Mouse (Mus musculus) limb, embryonic 14.5 days (tissue): ENCODE results near the gene Pkhd1. TPM values are rescaled to one million over a fixed set of nuclear protein-coding genes. Genes with fewer than 3 reads are reported as not detected.
A peak's percentile ranks its signal among the peaks of the same experiment; 100 is the strongest.

Source experiments
- ATAC-seq: fragments of 200-750 bp; cut with Nextera tagmentation; 2 replicates; pipeline ENCODE4 v1.8.0; 2017; ENCODE audit warnings: low read depth, moderate number of reproducible peaks, moderate TSS enrichment; ENCODE audit not compliant: low FRiP score
- DNase-seq: peaks from one replicate; pipeline ENCODE4 v3.0.0-alpha.2; 2015; ENCODE audit warnings: low spot score
- H3K27ac ChIP-seq: fragments of 300-500 bp; sonication (generic); replicated peaks from 2 replicates; pipeline ENCODE4 v1.5.1; 2014; ENCODE audit warnings: low read depth, mild to moderate bottlenecking, low read length, moderate library complexity, mixed read lengths
- H3K27me3 ChIP-seq: fragments of 300-500 bp; sonication (generic); 2 replicates; pipeline ENCODE4 v1.6.1; 2014; ENCODE audit warnings: low read length, mixed read lengths; ENCODE audit not compliant: control insufficient read depth, insufficient read depth
- H3K36me3 ChIP-seq: fragments of 300-500 bp; sonication (generic); 2 replicates; pipeline ENCODE4 v1.6.1; 2014; ENCODE audit warnings: mild to moderate bottlenecking, low read length, moderate library complexity, mixed read lengths; ENCODE audit not compliant: control insufficient read depth, insufficient read depth
- H3K4me1 ChIP-seq: fragments of 300-500 bp; sonication (generic); 2 replicates; pipeline ENCODE4 v1.6.1; 2014; ENCODE audit warnings: antibody characterized with exemption, low read length, mixed read lengths; ENCODE audit not compliant: control insufficient read depth, insufficient read depth
- H3K4me2 ChIP-seq: fragments of 300-500 bp; sonication (generic); replicated peaks from 2 replicates; pipeline ENCODE4 v1.6.1; 2014; ENCODE audit warnings: low read depth, mild to moderate bottlenecking, low read length, moderate library complexity; ENCODE audit not compliant: severe bottlenecking
- H3K4me3 ChIP-seq: fragments of 300-500 bp; sonication (generic); replicated peaks from 2 replicates; pipeline ENCODE4 v1.5.1; 2014; ENCODE audit warnings: low read length
- H3K9ac ChIP-seq: fragments of 300-500 bp; sonication (generic); 2 replicates; pipeline ENCODE4 v1.6.1; 2014; ENCODE audit warnings: mild to moderate bottlenecking, low read depth, low read length, moderate library complexity; ENCODE audit not compliant: severe bottlenecking
- H3K9me3 ChIP-seq: fragments of 300-500 bp; sonication (generic); 2 replicates; pipeline ENCODE4 v1.6.1; 2016; ENCODE audit warnings: low read length; ENCODE audit not compliant: control insufficient read depth
- POLR2A ChIP-seq: fragments of 200-500 bp; IDR thresholded peaks from 2 replicates; pipeline ENCODE4 v1.8.0; 2012; ENCODE audit warnings: inconsistent platforms, mild to moderate bottlenecking, moderate library complexity, borderline replicate concordance; ENCODE audit not compliant: insufficient read depth, insufficient read length; ENCODE audit errors: extremely low read depth
- WGBS: fragments of 180-500 bp; shearing (Covaris S2); extraction: QIAGEN DNeasy Blood & Tissue Kit; methylation state at CpG from one replicate; pipeline ENCODE4 v1.1.7; 2014; 5-methylcytosine and 5-hydroxymethylcytosine counted together
- polyA plus RNA-seq, 2 experiments: library from polyadenylated mRNA; depleted of rRNA in 1 of 2; stranded (reverse) in 1 of 2; unstranded in 1 of 2; fragments of >200 nt; fragmentation: Nextera tagmentation in 1 of 2; extraction: Ambion mirVana in 1 of 2; gene quantifications; 2 replicates each; pipeline versions ENCODE4 v1.2.1 to v1.2.3; 2012 to 2014

Pkhd1 gene
- polyA plus RNA-seq, 2 experiments = 0.25 to 0.32 TPM

- DNase-seq (no peak), ATAC-seq (no peak)
- no peak overlapping the region for H3K4me2 ChIP-seq
- H3K9me3 ChIP-seq = no peaks in the 10 kb centered on the region
- H3K4me3 ChIP-seq = no peak overlapping the region
- peaks cover 3% of the 10 kb centered on the region; the same call in 1 of the 2 replicates for H3K4me1 ChIP-seq
- H3K36me3 ChIP-seq = no peaks in the 10 kb centered on the region
- no peak overlapping the region for H3K9ac ChIP-seq
- no peak overlapping the region for H3K27ac ChIP-seq
- H3K27me3 ChIP-seq = no peaks in the 10 kb centered on the region
- WGBS = 86% methylated on average over 1 of the region's 1 CpGs
- TF ChIP-seq POLR2A = no peak
These were observed 118.9 kb downstream of the Pkhd1 start for GRCm38 (mm10) chr1:20498965-20499364.

GRCm38 (mm10) chr1:20486087-20486486 lies 131.8 kb downstream of the Pkhd1 start:
- no peak for ATAC-seq
- DNase-seq = no peak

GRCm38 (mm10) chr1:20481843-20482242 lies 136.0 kb downstream of the Pkhd1 start:
- no peaks in the 10 kb centered on the region for H3K36me3 ChIP-seq
- TF ChIP-seq POLR2A = no peak
- WGBS = 77% methylated on average over 4 of the region's 4 CpGs
- DNase-seq (no peak), ATAC-seq (no peak)
- no peak overlapping the region for H3K9ac ChIP-seq
- no peaks in the 10 kb centered on the region for H3K27me3 ChIP-seq
- no peak overlapping the region for H3K27ac ChIP-seq
- H3K4me3 ChIP-seq = no peak overlapping the region
- peaks cover 5% of the 10 kb centered on the region; the same call in 1 of the 2 replicates for H3K4me1 ChIP-seq
- H3K4me2 ChIP-seq = no peak overlapping the region
- H3K9me3 ChIP-seq = no peaks in the 10 kb centered on the region

More at GRCm38 (mm10) chr1:20486087-20486486, 131.8 kb downstream of the Pkhd1 start:
- Histone ChIP-seq H3K27me3 (no peaks in the 10 kb centered on the region), H3K9me3 (no peaks in the 10 kb centered on the region), H3K36me3 (no peaks in the 10 kb centered on the region), H3K27ac (no peak overlapping the region), H3K4me3 (no peak overlapping the region), H3K4me2 (no peak overlapping the region), H3K9ac (no peak overlapping the region), H3K4me1 (no peaks in the 10 kb centered on the region)
- TF ChIP-seq POLR2A = no peak
- WGBS = 95% methylated on average over 8 of the region's 10 CpGs

GRCm38 (mm10) chr1:20478695-20479094 lies 139.2 kb downstream of the Pkhd1 start:
- TF ChIP-seq POLR2A = no peak

GRCm38 (mm10) chr1:20478266-20478659 lies 139.6 kb downstream of the Pkhd1 start:
- H3K4me2 ChIP-seq = peak overlapping the region; percentile 53
- WGBS = 31% methylated on average over 6 of the region's 6 CpGs
- TF ChIP-seq POLR2A = no peak
- H3K27ac ChIP-seq = no peak overlapping the region
- H3K36me3 ChIP-seq = no peaks in the 10 kb centered on the region
- H3K27me3 ChIP-seq = peaks cover 6% of the 10 kb centered on the region; the same call in 1 of the 2 replicates
- ATAC-seq (no peak), DNase-seq (no peak)
- peak overlapping the region; percentile 28 for H3K4me3 ChIP-seq
- H3K9ac ChIP-seq = no peak overlapping the region
- peaks cover 5% of the 10 kb centered on the region; the same call in 1 of the 2 replicates for H3K4me1 ChIP-seq
- no peaks in the 10 kb centered on the region for H3K9me3 ChIP-seq

More at GRCm38 (mm10) chr1:20478695-20479094, 139.2 kb downstream of the Pkhd1 start:
- Histone ChIP-seq H3K27ac (no peak overlapping the region), H3K9ac (no peak overlapping the region), H3K4me1 (peaks cover 5% of the 10 kb centered on the region; the same call in 1 of the 2 replicates), H3K27me3 (peaks cover 6% of the 10 kb centered on the region; the same call in 1 of the 2 replicates), H3K36me3 (no peaks in the 10 kb centered on the region), H3K4me3 (no peak overlapping the region), H3K4me2 (no peak overlapping the region), H3K9me3 (no peaks in the 10 kb centered on the region)
- DNase-seq = no peak
- WGBS = 58% methylated on average over 3 of the region's 3 CpGs
- ATAC-seq = no peak
